Mouse (Mus musculus): ENCODE results near the gene Csad. TPM values are rescaled to one million over a fixed set of nuclear protein-coding genes. Genes with fewer than 3 reads are reported as not detected.

Csad gene
- polyA plus RNA-seq, 1 experiment from 2014 or later: 35.5 TPM

DNA sequence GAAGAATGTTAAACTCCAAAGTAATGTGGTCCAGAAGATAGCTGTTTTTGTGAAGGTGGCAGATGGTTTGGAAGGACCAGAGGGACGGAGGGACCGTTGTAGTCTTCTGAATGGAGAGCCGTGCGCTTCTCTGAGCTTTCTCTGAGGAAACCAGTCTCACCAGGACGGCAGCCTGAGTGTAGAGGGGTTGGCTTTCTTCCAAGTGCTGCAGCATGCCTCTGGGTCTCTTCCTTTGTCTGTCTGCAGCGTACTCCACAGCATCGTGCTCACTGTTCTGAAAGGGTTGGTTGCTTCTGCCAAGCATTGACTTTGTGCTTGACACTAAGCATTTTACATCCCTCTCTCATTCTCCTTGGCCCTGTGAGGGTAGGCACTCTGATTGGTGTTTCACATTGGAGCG, 1.3 kb upstream of the Csad start:
- DNase-seq (ENCODE audit: low spot score): no peak
- H3K4me3 ChIP-seq: peak overlapping the region; percentile 86
- WGBS: 83% methylated on average over 8 of the region's 8 CpGs
- no peaks in the 10 kb centered on the region for H3K27me3 ChIP-seq (ENCODE audit: insufficient read depth, poor library complexity, severe bottlenecking)
- H3K27ac ChIP-seq: peak overlapping the region; percentile 57; the same call in 1 of the 2 replicates
- peaks cover 60% of the 10 kb centered on the region for H3K36me3 ChIP-seq
- H3K4me1 ChIP-seq (replicated peaks): peaks cover 28% of the 10 kb centered on the region
- H3K9me3 ChIP-seq: no peaks in the 10 kb centered on the region

DNA sequence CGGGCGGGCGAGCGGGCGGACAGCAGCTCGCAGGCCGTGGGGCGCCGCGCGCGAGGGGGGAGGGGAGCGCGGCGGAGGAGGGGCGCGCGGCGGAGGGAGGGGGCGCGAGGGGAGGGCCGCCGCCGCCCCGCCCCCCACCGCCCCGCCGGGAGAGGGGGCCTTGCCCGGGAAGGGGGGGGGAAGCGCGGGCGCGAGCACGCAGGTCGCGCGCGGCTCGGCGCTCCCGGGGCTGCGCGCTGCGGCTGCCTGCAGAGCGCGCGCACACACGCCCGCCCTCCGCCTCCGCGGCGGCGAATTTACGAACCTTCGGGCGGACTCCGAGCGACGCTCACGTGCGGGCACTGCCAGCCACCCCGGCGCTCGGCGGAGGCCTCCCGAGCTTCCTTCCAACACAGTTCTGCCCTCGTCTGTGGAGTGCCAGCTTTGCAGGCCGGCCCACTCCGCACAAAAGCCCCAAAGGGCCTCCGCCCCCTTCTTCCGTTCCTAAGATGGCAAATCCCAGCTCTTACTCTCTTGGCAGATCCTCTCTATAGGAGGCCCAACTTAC, 616 bp downstream of the Csad start:
- Histone ChIP-seq H3K27me3 (ENCODE audit: insufficient read depth, poor library complexity, severe bottlenecking) (no peaks in the 10 kb centered on the region), H3K4me3 (peak overlapping the region; percentile 86), H3K27ac (peak overlapping the region; percentile 99), H3K4me1 (replicated peaks) (peaks cover 28% of the 10 kb centered on the region), H3K9me3 (no peaks in the 10 kb centered on the region), H3K36me3 (peaks cover 47% of the 10 kb centered on the region)
- DNase-seq (ENCODE audit: low spot score): peak; percentile 68
- under 1% methylated on average over 35 of the region's 72 CpGs for WGBS

DNA sequence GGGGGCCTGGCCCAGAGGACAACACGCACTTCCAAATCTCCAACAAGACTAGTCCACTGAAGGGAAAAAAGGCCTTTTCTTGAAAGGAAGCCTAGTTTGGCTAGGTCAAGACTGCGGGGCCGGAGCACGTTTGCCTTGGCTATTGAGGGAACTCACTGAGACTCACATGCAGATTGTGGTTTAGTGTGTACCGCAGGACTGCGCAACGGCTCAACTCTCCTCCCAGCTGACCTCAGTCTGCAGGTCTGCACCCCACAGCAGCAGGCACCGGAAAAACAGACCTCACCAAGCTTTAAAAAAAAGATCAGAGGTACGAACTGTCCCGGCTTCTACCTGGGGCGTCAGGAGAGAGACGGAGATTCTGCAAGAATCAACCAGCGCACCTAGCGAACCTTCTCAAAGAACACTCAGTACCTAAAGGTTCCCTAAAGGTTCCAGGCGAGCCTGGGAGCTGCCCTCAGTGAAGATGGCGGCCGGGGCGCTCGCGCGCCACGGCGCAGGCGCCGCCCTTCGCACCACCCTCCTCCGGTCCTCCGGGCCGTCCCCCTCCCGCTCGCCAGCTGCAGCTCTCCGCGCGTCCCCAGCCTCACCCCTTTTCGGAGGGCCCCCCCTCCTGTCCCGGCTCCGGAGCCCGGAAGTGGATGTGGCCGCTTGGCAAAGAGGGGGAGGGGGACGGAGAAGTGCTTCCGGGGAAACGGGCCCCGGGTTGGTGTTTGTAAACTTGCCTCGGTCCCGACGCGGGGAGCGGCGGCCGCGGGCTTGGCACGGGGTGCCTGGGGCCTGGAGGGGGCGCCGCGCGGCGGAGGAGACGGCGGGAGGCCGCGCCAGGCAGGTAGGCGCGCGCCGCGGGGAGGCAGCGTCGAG, 1.3 kb downstream of the Csad start, which contains the start of gene Zfp740:
Gene Zfp740 (plus strand): TSS at position 279 of the 864 bp plus-strand sequence.
- Histone ChIP-seq H3K4me3 (peak within 1 kb of the TSS; percentile 86), H3K27ac (peak within 1 kb of the TSS; percentile 99), H3K36me3 (peaks cover 40% of the 10 kb centered on the region), H3K4me1 (replicated peaks) (peaks cover 28% of the 10 kb centered on the region), H3K9me3 (no peaks in the 10 kb centered on the region), H3K27me3 (ENCODE audit: insufficient read depth, poor library complexity, severe bottlenecking) (no peaks in the 10 kb centered on the region)
- DNase-seq (ENCODE audit: low spot score): peak; percentile 97
- under 1% methylated on average over 68 of the region's 68 CpGs for WGBS

DNA sequence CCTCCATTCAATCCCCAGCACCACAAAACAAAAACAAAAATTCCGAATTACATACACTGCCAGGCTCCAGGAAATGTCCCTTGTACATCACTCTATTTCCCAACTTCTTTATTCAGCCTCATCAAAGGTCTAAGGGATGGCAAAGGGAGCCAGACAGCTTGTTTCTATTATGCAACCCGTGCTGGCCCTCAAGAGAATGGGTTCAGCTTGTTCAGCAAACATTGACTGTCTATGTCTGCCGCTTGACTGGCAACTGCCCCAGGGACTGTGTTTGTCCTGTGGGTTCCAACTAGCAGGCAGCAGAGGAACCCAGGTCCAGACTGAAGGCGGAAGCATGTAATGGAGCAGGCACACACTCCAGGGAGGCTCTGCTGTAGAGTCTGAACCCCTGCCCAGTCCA, 5.7 kb downstream of the Csad start:
- no peak overlapping the region for H3K27ac ChIP-seq
- peaks cover 8% of the 10 kb centered on the region for H3K4me1 ChIP-seq (replicated peaks)
- H3K27me3 ChIP-seq (ENCODE audit: insufficient read depth, poor library complexity, severe bottlenecking): no peaks in the 10 kb centered on the region
- H3K9me3 ChIP-seq: no peaks in the 10 kb centered on the region
- DNase-seq (ENCODE audit: low spot score): no peak
- no peak overlapping the region for H3K4me3 ChIP-seq
- 0 out of 2 replicates have a peak, but pooled peaks cover 6% of the 10 kb centered on the region for H3K36me3 ChIP-seq
- WGBS: 85% methylated on average over 4 of the region's 4 CpGs

DNA sequence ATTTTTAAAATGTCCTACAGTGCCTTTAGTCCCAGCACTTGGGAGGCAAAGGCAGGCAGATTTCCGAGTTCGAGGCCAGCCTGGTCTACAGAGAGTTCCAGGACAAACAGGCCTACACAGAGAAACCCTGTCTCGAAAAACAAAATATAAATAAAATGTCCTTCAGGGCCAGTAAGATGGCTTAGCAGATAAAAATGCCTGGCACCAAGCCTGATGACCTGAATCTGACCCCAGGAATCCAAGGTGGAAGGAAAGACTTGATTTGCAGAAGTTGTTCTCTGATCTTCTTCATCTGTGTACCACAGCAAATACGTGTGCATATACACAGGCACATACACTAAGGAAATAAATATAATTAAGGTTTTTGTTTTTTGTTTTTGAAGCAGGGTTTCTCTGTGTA, 9.2 kb downstream of the Csad start:
- Histone ChIP-seq H3K4me1 (replicated peaks) (peaks cover 10% of the 10 kb centered on the region), H3K27ac (no peak overlapping the region), H3K27me3 (ENCODE audit: insufficient read depth, poor library complexity, severe bottlenecking) (no peaks in the 10 kb centered on the region), H3K36me3 (0 out of 2 replicates have a peak, but pooled peaks cover 2% of the 10 kb centered on the region), H3K4me3 (no peak overlapping the region), H3K9me3 (no peaks in the 10 kb centered on the region)
- DNase-seq (ENCODE audit: low spot score): no peak
- WGBS: 85% methylated on average over 4 of the region's 4 CpGs

DNA sequence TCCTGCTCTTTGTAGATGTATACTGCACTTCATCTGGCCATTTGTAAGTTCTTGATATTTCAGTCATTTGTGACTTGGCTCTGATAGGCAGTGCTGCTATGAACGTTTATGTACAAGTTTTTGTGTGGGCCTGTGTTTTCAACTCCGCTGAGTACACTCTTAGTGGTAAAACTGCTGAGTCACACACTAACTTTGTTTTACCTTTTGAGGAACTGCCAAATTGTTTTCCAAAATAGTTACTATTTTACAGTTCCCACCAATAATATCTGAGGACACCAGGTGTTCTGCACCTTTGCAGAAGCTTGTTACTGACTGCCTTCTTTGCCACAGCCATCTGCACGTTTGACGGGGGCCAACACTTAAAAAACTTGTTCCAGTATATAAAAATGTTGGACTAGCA, 10.1 kb downstream of the Csad start:
- WGBS: 89% methylated on average over 4 of the region's 4 CpGs
- Histone ChIP-seq H3K4me1 (replicated peaks) (peaks cover 10% of the 10 kb centered on the region), H3K36me3 (no peaks in the 10 kb centered on the region), H3K9me3 (no peaks in the 10 kb centered on the region), H3K4me3 (no peak overlapping the region), H3K27me3 (ENCODE audit: insufficient read depth, poor library complexity, severe bottlenecking) (no peaks in the 10 kb centered on the region), H3K27ac (no peak overlapping the region)
- no peak for DNase-seq (ENCODE audit: low spot score)

DNA sequence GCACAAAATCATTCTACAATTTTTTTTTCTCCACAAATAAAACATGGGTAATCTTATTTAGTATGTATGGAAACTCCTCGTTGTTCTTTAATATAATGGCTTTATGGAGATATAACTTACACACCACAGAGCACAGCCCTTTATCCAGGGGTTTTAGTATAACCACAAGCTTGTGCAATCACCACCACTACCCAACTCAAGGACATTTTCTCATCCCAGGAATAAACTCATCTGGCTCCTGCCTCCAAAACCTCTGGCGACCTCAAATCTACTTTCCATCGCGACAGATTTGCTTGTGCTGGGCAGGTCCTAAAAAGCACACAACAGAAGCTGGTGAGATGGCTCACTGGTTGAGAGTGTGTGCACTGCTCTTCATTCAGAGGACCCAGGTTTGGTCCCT, 10.9 kb downstream of the Csad start:
- 91% methylated on average over 4 of the region's 4 CpGs for WGBS
- Histone ChIP-seq H3K9me3 (no peaks in the 10 kb centered on the region), H3K27ac (no peak overlapping the region), H3K36me3 (no peaks in the 10 kb centered on the region), H3K4me3 (no peak overlapping the region), H3K27me3 (ENCODE audit: insufficient read depth, poor library complexity, severe bottlenecking) (no peaks in the 10 kb centered on the region), H3K4me1 (replicated peaks) (peaks cover 14% of the 10 kb centered on the region)
- DNase-seq (ENCODE audit: low spot score): no peak

DNA sequence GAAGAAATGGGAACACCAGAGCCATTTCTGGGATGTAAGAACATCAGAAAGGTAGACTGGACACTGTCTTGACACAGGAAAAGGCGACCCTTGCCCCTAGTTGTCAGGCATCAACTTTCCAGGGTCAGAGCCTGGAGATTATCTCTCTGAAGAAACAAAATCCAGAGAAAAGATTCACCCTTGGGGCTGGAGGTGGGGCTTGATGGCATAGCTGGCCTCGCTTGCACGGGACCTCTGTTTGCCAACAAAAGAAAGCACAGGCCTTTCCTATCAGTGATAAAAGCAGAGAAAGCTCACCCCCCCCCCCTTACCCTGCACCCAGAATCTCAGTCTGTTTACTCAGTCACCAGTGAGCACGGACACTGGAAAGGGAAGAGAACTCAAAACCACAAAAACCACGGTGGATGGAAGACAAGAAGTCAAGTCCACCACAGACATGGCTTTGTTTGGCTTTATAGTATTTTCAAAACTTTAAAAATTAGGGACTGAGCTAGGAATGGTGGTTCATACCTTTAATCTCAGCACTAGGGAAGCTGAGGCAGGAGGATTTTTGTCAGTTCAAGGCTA, 11.6 kb downstream of the Csad start:
- H3K4me1 ChIP-seq (replicated peaks): peaks cover 19% of the 10 kb centered on the region
- no peaks in the 10 kb centered on the region for H3K9me3 ChIP-seq
- no peaks in the 10 kb centered on the region for H3K27me3 ChIP-seq (ENCODE audit: insufficient read depth, poor library complexity, severe bottlenecking)
- no peak overlapping the region for H3K27ac ChIP-seq
- WGBS: 61% methylated on average over 5 of the region's 5 CpGs
- H3K36me3 ChIP-seq: 0 out of 2 replicates have a peak, but pooled peaks cover 7% of the 10 kb centered on the region
- H3K4me3 ChIP-seq: no peak overlapping the region
- no peak for DNase-seq (ENCODE audit: low spot score)

DNA sequence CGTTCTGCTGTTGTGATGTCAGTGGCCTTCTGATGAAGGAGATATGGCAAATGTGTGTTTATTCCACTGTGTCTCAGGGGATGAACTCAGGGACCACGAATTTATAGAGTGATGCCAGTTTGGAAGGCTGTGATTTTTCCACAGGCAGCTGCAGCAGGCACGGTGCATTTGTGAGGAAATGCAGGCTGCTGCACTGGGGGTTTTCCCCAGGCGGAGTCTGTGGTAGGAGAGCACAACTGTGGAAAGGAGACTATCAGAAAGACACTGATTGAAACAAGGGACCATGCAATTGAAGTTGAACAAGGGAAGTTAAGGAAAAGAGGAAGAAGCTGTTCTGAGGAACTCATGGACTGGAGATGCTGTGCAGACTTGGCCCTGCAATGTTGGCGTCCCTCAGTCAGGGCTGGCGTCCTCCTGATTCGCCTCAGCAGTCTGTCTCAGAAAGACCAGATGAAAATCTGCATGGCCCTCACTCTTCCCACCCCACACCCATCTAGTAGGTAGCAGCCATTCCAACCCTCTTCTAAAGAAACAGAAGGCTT, 12.2 kb downstream of the Csad start:
- no peak for DNase-seq (ENCODE audit: low spot score)
- Histone ChIP-seq H3K36me3 (0 out of 2 replicates have a peak, but pooled peaks cover 7% of the 10 kb centered on the region), H3K4me3 (no peak overlapping the region), H3K27me3 (ENCODE audit: insufficient read depth, poor library complexity, severe bottlenecking) (no peaks in the 10 kb centered on the region), H3K27ac (no peak overlapping the region), H3K9me3 (no peaks in the 10 kb centered on the region), H3K4me1 (replicated peaks) (peaks cover 21% of the 10 kb centered on the region)
- WGBS: 80% methylated on average over 7 of the region's 7 CpGs

DNA sequence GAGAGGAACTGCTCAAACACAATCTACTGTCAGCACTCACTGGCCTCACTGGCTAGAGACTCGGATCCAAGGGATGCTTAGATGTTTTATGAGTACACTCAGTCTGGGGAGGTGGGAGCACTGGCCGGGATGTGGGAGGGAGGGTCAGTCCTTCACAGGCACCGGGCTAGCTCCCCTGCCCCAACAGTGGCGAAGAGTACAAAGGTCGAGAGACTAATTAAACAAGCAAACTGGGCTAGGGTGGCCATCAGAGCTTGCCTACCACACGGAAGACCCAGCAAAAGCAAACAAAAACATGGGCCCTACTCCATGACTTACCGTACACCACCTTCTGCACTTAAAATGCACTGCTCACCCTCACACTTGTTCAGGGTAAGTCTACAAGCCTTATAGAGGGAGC, 12.8 kb downstream of the Csad start:
- no peak overlapping the region for H3K27ac ChIP-seq
- H3K9me3 ChIP-seq: no peaks in the 10 kb centered on the region
- peaks cover 10% of the 10 kb centered on the region; the same call in 1 of the 2 replicates for H3K36me3 ChIP-seq
- 79% methylated on average over 7 of the region's 7 CpGs for WGBS
- no peak for DNase-seq (ENCODE audit: low spot score)
- no peak overlapping the region for H3K4me3 ChIP-seq
- H3K4me1 ChIP-seq (replicated peaks): peaks cover 27% of the 10 kb centered on the region
- H3K27me3 ChIP-seq (ENCODE audit: insufficient read depth, poor library complexity, severe bottlenecking): no peaks in the 10 kb centered on the region

DNA sequence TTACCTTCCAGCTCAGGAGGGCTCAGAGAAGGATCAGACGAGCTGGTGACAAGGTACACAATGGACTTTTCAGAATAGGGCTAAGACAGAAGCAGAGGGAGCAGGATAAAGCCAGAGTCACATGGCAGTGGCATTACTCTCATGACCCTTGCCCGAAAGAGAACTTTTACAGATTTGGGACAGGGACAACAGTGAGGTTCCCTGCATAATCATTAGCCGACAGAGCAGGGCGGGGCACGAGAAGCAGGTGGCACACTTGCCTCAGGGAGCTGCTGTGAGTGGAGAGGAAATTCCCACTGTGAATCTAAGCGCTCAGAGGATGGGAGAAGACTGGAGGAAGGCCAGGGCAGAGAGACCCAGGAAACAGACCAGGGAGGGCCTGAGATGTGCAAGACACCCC, 15.6 kb downstream of the Csad start:
- Histone ChIP-seq H3K4me1 (replicated peaks) (peaks cover 34% of the 10 kb centered on the region), H3K36me3 (peaks cover 28% of the 10 kb centered on the region), H3K27ac (peak overlapping the region; percentile 45; the same call in 1 of the 2 replicates), H3K9me3 (no peaks in the 10 kb centered on the region), H3K4me3 (no peak overlapping the region), H3K27me3 (ENCODE audit: insufficient read depth, poor library complexity, severe bottlenecking) (no peaks in the 10 kb centered on the region)
- DNase-seq (ENCODE audit: low spot score): no peak
- 55% methylated on average over 6 of the region's 6 CpGs for WGBS

DNA sequence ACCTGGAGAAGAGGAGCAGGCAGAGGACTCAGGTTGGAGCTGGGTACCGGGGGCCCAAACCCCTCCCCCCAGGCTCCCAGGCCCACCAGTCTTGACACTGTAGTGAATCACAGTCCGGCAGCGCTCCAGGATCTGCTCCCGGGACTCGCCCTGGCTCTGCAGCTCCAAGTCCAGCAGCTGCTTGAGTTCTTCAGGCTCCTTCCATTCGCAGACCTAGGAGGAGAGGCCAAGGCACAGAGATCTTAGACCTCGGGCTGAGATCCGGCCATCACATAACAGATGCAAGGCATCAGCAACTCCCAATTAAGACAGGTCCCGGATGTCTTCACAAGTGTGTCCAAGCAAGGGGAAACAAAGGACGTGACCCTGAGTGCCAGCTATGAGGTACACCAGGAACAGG, 16.4 kb downstream of the Csad start:
- no peak for DNase-seq (ENCODE audit: low spot score)
- peak overlapping the region; percentile 45; the same call in 1 of the 2 replicates for H3K27ac ChIP-seq
- no peaks in the 10 kb centered on the region for H3K27me3 ChIP-seq (ENCODE audit: insufficient read depth, poor library complexity, severe bottlenecking)
- H3K4me3 ChIP-seq: no peak overlapping the region
- H3K36me3 ChIP-seq: peaks cover 31% of the 10 kb centered on the region
- H3K4me1 ChIP-seq (replicated peaks): peaks cover 34% of the 10 kb centered on the region
- H3K9me3 ChIP-seq: no peaks in the 10 kb centered on the region
- WGBS: 92% methylated on average over 10 of the region's 10 CpGs

DNA sequence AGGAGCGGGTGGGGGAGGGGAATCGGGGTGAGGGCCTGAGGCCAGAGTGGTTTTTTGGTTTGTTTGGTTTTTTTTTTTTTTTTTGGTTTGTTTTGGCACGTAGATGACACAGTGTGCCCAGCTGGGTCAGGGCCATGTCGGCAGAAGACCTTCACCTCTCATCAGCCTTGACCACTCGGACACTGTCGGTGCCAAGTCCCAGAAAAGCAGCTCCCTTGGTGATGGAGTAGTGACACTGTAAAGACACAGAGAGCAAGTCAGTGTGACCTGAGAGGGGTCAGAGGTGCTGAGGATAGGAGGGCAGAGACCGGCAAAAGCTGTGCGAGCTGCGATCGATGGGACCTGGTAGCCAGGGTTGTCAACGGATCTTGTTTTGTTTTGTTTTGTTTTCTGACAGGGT, 18.3 kb downstream of the Csad start:
- 77% methylated on average over 11 of the region's 11 CpGs for WGBS
- no peak for DNase-seq (ENCODE audit: low spot score)
- Histone ChIP-seq H3K27ac (no peak overlapping the region), H3K36me3 (peaks cover 31% of the 10 kb centered on the region), H3K4me3 (no peak overlapping the region), H3K9me3 (no peaks in the 10 kb centered on the region), H3K27me3 (ENCODE audit: insufficient read depth, poor library complexity, severe bottlenecking) (no peaks in the 10 kb centered on the region), H3K4me1 (replicated peaks) (peaks cover 24% of the 10 kb centered on the region)
